Mouse (Mus musculus) E14TG2a.4 (cell line): Measurements from ENCODE around the gene Fundc2.

Source experiments
- H3K27me3 ChIP-seq: 2 replicates; pipeline ENCODE4 v1.6.1; 2014; ENCODE audit warnings: low read length, control low read depth; ENCODE audit not compliant: insufficient read depth
- H3K36me3 ChIP-seq: 2 replicates; pipeline ENCODE4 v1.6.1; 2014; ENCODE audit warnings: low read length, control low read depth; ENCODE audit not compliant: insufficient read depth
- H3K4me1 ChIP-seq: replicated peaks from 2 replicates; pipeline ENCODE4 v1.6.1; 2014; ENCODE audit warnings: low read depth, low read length, control low read depth
- H3K4me3 ChIP-seq: replicated peaks from 2 replicates; pipeline ENCODE4 v1.5.1; 2014; ENCODE audit warnings: mild to moderate bottlenecking, low read length
- H3K9me3 ChIP-seq: 2 replicates; pipeline ENCODE4 v1.6.1; 2014; ENCODE audit warnings: low read length, control low read depth
- CTCF ChIP-seq: conservative IDR thresholded peaks from 2 replicates; pipeline ENCODE4 v1.5.1; 2014; ENCODE audit warnings: low read length
- NANOG ChIP-seq: IDR thresholded peaks from 2 replicates; pipeline ENCODE4 v1.6.1; 2014; ENCODE audit warnings: borderline replicate concordance, low read length, mixed read lengths
- POU5F1 ChIP-seq: IDR thresholded peaks from 2 replicates; pipeline ENCODE4 v1.6.1; 2014; ENCODE audit warnings: low read length, borderline replicate concordance

Fundc2 gene

GRCm38 (mm10) chrX:75403350-75403749 lies 21.2 kb downstream of the Fundc2 start:
- TF ChIP-seq POU5F1 (no peak), CTCF (no peak), NANOG (no peak)
- Histone ChIP-seq H3K4me3 (no peak overlapping the region), H3K4me1 (no peaks in the 10 kb centered on the region)

GRCm38 (mm10) chrX:75409711-75410110 lies 27.5 kb downstream of the Fundc2 start:
- H3K9me3 ChIP-seq: no peaks in the 10 kb centered on the region
- no peaks in the 10 kb centered on the region for H3K27me3 ChIP-seq
- TF ChIP-seq POU5F1 (no peak), NANOG (no peak), CTCF (no peak)
- H3K4me3 ChIP-seq: no peak overlapping the region
- H3K36me3 ChIP-seq: no peaks in the 10 kb centered on the region
- H3K4me1 ChIP-seq: no peaks in the 10 kb centered on the region

More at GRCm38 (mm10) chrX:75403350-75403749, 21.2 kb downstream of the Fundc2 start:
- no peaks in the 10 kb centered on the region; the same call in 1 of the 2 replicates for H3K36me3 ChIP-seq
- H3K9me3 ChIP-seq: no peaks in the 10 kb centered on the region
- H3K27me3 ChIP-seq: no peaks in the 10 kb centered on the region

- H3K4me1 ChIP-seq: 0 out of 2 replicates have a peak, but pooled peaks cover 3% of the 10 kb centered on the region
- no peaks in the 10 kb centered on the region for H3K9me3 ChIP-seq
- TF ChIP-seq POU5F1 (no peak), NANOG (no peak), CTCF (no peak)
- H3K4me3 ChIP-seq: peak within 1 kb of the TSS; percentile 82
- H3K36me3 ChIP-seq: peaks cover 3% of the 10 kb centered on the region; the same call in 1 of the 2 replicates
- H3K27me3 ChIP-seq: no peaks in the 10 kb centered on the region
Measured at GRCm38 (mm10) chrX:75415936-75416785, 34.0 kb downstream of the Fundc2 start, which contains the start of the genes Cmc4, Mtcp1 and Brcc3. Gene Cmc4 (minus strand): TSS chrX:75416584. Gene Mtcp1 (minus strand): TSS chrX:75416588. Gene Brcc3 (plus strand): TSS chrX:75416628.
